Mouse (Mus musculus) right cerebral cortex, postnatal 10 days (tissue): ENCODE results near the gene Gm44511.
"Not testable (repeated sequence)": the region's sequence is repeated elsewhere in the genome, so short reads cannot be mapped to it uniquely, and the experiment has no call there.

Source experiments
- DNase-seq, 2 experiments: peaks; one replicate each; pipeline ENCODE4 v3.0.0; 2021; ENCODE audit warnings: low spot score in 2 of 2

Gene Gm44511

DNA sequence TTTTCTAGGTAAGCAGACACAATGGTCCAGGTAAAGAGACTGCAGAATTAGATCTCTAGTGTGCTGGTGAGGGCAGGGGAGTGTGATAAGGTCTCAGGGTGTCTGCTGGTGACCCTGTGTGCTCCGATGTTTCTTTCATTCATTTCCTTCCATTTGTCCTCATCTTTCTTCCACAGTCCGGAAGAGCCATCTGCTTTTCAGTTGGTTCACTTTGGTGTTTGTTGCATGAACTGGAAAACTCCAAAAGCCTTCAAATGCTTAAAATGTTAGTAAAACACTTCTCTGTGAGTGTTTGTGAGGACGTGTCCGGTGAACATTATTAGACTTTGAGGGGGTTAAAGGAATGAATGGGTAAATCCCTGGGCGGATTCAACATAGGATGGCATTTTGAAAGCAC, 65.0 kb downstream of the Gm44511 start:
- no peak for DNase-seq

- peak; percentile 90 to 92 for DNase-seq
Observed at GRCm38 (mm10) chr6:128760416-128761143, 65.5 kb downstream of the Gm44511 start.

GRCm38 (mm10) chr6:128760016-128760415, 66.1 kb downstream of the Gm44511 start:
- DNase-seq = peak; percentile 91 to 93

DNA sequence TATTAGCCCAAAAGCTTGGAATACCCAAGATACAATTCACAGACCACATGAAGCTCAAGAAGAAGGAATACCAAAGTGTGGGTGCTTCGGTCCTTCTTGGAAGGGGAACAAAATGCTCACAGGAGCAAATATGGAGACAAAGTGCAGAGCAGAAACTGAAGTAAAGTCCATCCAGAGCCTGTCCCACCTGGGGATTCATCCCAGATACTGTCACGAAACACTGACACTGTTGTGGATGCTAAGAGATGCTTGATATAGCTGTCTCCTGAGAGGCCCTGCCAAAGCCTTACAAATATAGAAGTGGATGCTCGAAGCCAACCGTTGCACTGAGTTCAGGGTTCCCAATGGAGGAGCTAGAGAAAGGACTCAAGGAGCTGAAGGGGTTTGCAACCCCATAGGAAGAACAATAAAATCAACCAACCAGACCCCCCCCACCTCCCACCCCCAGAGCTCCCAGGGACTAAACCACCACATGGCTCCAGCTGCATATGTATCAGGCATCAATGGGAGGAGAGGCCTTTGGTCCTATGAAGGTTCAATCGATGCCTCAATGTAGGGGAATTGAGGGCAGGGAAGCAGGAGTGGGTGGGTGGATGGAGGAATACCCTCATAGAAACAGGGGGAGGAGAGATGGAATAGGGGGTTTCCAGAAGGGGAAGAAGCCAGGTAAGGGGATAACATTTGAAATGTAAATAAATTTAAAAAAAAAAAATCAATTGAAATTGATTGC, 66.7 kb downstream of the Gm44511 start:
- no peak for DNase-seq

GRCm38 (mm10) chr6:128755402-128755763, 70.7 kb downstream of the Gm44511 start:
- DNase-seq = not testable (repeated sequence)

DNA sequence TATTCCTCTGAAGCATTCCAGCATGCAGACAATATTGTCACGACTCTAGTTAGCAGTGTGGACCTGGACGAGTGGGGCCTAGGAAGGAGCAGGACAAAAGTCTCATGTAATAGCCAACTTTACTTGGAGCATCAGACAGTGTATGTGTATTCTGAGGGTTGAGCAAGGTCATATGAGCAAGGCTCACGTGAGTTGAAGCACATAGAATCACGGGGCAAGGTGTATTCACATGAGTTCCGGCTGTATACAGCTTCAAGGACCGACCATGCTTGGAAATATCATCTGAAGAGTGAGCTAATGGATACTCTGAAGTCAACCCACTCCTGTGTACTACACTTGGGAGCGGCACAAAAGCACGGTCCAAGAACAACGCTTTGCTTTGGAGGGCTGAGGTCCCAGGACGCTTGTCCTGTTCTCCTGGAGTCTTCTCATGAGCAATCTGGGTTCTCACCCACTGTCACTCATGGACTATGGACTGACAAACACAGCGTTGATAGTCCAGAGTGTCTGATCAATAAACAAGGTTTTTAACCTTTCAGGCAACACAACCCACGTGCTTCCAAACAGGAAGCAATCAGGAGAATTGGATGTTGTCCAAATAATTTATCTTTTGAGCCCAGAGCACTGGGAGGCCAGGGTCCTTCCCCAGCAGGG, 71.2 kb downstream of the Gm44511 start:
- not testable (repeated sequence) for DNase-seq

DNA sequence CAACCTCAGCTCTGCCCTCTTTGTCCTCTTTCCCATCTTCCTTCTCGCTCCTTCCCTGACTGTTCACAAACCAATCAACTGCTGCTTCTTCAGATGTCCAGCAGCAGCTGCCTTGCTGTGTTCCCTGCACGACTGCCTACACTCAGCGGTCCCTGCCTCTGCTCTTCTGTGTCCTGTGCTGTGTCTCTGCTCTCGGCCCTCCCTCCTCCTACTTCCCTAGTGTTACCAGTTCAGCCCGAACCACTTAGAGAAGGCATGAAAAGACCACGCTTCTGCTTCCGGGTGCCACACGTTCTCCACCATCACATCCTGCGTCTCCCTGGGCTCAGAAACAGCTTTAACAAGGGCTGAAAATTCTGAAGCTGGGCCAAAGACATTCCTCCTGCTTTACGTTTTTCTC, 71.8 kb downstream of the Gm44511 start:
- peak in 1 of 2 experiments; percentile 46 for DNase-seq

DNA sequence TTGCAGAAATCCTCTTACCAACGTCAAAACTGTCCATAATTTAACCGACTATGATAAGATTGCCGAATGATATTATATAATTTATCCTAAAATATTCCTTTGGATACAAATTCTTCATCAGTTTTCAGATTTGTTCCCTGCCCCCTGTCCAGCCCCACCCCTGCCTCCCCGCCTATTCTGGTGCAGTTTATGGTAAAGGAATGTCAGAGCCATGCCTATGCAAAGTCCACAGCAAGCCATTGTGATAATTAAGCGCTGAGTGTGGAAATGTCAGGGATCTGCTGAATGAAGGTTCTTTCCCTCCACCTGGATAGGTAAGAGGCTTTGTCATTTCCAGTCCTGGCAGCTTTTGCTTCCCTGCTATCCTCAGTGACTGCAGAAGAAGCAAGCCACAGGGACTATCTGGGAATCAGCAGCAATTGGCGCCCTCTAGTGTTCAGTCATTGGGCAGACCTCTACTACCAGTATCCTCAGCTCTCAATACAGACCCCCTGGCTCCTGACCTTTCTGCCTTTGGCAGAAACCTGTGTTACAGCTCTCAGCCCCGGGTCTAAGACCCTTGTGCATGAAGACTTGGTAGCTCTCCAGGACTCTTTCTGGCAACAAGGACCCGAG, 72.4 kb downstream of the Gm44511 start:
- DNase-seq = peak; percentile 93

- not testable (repeated sequence) for DNase-seq
Observed at GRCm38 (mm10) chr6:128747006-128747405, 79.1 kb downstream of the Gm44511 start.

GRCm38 (mm10) chr6:128737445-128737844, 88.7 kb downstream of the Gm44511 start:
- no peak for DNase-seq

GRCm38 (mm10) chr6:128736100-128736499, 90.0 kb downstream of the Gm44511 start:
- DNase-seq = no peak

- no peak for DNase-seq
Observed at GRCm38 (mm10) chr6:128734896-128735295, 91.2 kb downstream of the Gm44511 start.

DNA sequence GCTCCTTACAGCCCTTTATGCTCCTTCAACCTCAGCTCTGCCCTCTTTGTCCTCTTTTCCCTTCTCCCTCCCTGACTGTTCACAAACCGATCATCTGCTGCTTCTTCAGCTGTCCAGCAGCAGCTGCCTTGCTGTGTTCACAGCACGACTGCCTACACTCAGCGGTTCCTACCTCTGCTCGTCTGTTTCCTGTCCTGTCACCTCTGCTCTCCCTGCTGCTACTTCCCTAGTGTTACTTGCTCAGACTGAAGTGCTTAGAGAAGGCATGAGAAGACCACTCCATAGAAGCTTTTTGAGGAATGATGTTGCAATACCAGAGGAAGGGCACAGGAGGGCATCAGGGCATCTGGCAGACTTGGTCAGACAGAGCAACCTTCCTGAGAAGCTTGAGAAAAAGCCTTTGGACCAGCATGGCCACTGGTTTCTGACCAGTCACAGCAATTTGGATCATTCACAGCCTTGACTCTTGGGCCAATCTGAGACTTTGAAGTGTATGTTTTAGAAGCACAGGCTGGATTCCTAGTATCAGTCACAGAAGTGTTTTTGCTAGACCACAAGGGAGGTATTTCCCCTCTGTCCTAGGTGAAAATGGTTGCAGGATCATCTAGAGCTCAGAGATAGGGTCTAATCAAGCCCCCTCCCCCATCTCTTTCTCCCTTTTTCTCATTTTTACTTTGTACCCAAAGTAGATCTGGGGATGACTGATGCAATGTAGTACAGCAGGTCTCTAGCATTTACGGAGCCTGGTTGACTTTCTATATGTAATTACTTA, 92.0 kb downstream of the Gm44511 start:
- DNase-seq = no peak

- no peak for DNase-seq
Observed at GRCm38 (mm10) chr6:128732032-128732431, 94.1 kb downstream of the Gm44511 start.
